Mouse (Mus musculus): ENCODE data around the gene Appbp2. TPM values are rescaled to one million over a fixed set of nuclear protein-coding genes. Genes with fewer than 3 reads are reported as not detected.

Appbp2 gene
- polyA plus RNA-seq, 2 experiments: 30.4 to 48.0 TPM

DNA sequence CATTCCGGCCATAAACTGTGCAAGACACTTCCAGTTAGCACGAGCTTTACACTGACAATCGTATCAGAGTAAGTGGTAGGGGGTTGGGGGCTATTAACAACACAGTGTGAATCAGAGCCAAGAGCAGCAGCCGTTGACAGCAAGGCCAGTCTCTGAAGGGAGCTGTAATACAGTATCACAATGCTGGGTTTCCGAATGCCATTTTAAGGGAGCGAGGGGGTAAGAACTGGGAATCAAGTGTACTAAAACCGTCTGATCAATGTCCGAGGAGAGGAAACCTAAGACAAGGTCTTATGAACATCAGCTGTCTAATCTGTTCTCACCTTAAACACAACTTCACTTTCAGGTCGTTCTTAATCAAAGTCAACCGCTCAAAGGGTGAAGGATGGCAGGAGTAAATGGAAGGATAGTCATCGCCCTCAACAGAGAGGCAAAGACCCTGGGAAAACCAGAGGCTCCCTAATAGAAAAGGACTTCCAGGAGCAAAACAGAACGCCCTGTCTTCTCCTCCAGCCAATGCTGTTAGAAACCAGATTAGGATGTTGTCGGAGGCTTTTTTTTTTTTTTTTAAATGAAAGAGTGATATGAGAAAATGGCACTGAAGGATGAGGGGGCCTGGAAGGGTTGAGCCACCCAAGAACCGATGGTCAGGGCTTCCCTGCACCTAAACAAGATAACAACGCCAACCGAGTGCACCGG is 96.0 kb downstream of the Appbp2 start:
- no peak for TF ChIP-seq POLR2A (IDR thresholded peaks at IDR 0.05; ENCODE audit: borderline replicate concordance, extremely low read depth, insufficient read depth, insufficient read length)
- WGBS: 2% methylated on average over 17 of the region's 17 CpGs
- Histone ChIP-seq H3K27ac (replicated peaks; ENCODE audit: low read depth, low read length) (peak overlapping the region; percentile 52), H3K4me2 (replicated peaks; ENCODE audit: low read depth, low read length, severe bottlenecking) (peak overlapping the region; percentile 75), H3K27me3 (ENCODE audit: control insufficient read depth, insufficient read depth, low read length) (no peaks in the 10 kb centered on the region), H3K4me1 (ENCODE audit: control insufficient read depth, insufficient read depth, low read length) (peaks cover 6% of the 10 kb centered on the region; the same call in 1 of the 2 replicates), H3K4me3 (replicated peaks; ENCODE audit: low read length) (peak overlapping the region; percentile 84), H3K9ac (ENCODE audit: low read depth, low read length, severe bottlenecking) (peak overlapping the region; percentile 82), H3K36me3 (ENCODE audit: control insufficient read depth, insufficient read depth, low read length) (no peaks in the 10 kb centered on the region), H3K9me3 (ENCODE audit: control insufficient read depth, low read length) (no peaks in the 10 kb centered on the region)
- no peak for ATAC-seq (ENCODE audit: low FRiP score, low read depth)
- DNase-seq (ENCODE audit: low spot score): peak; percentile 14

Other genes starting within 250 kb of the Appbp2 start
- gene Usp32, start 95.0 kb downstream of the Appbp2 start, polyA plus RNA-seq (2012; rRNA removed): 9.0 and 10.7 TPM in 2 replicates
- gene Usp32, start 95.0 kb downstream of the Appbp2 start, polyA plus RNA-seq (2014; fragmentation: Nextera tagmentation; extraction: Ambion mirVana): 5.9 and 6.0 TPM in 2 replicates
- gene 1700125H20Rik, start 64.7 kb downstream of the Appbp2 start, polyA plus RNA-seq (2012; rRNA removed): 0.16 TPM in 1 of 2 replicates, not detected in the other
- 0.30 and 0.77 TPM in 2 replicates for gene 1700125H20Rik, start 64.7 kb downstream of the Appbp2 start, polyA plus RNA-seq (2014; fragmentation: Nextera tagmentation; extraction: Ambion mirVana)
- gene Ppm1d, start 76.1 kb upstream of the Appbp2 start, polyA plus RNA-seq (2012; rRNA removed): 13.4 and 14.4 TPM in 2 replicates
- 17.4 and 20.8 TPM in 2 replicates for gene Ppm1d, start 76.1 kb upstream of the Appbp2 start, polyA plus RNA-seq (2014; fragmentation: Nextera tagmentation; extraction: Ambion mirVana)
- 22.2 and 26.6 TPM in 2 replicates for gene Bcas3, start 118.0 kb upstream of the Appbp2 start, polyA plus RNA-seq (2012; rRNA removed)
- 28.2 and 32.1 TPM in 2 replicates for gene Bcas3, start 118.0 kb upstream of the Appbp2 start, polyA plus RNA-seq (2014; fragmentation: Nextera tagmentation; extraction: Ambion mirVana)

Measured in limb, embryonic 14.5 days (tissue).